Comparison of ENCODE assay signal across 25 mouse cellular contexts in the genomic region with DNA sequence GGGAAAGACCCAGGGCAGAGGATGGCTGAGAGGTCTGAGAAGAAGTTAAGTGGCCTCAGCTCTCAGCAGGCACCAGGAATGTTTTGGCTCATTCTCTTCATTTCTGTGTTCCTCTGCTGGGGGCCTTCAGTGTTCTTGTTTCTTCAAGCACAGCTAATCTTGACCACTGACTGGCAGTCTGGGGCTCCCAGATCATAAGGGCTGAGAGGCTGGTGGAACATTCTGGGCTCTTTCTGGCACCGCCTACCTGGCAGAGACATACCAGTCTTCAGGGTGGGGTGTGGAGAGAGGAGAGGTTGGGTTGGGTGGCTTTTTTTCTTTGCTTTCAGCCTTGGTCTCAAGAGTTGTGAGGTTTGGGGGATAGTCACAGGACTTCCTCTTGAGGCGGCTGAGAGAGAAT. TPM values are rescaled to one million over a fixed set of nuclear protein-coding genes. Genes with fewer than 3 reads are reported as not detected.
A peak's percentile ranks its signal among the peaks of the same experiment; 100 is the strongest.
DNase-seq lines count a peak whose midpoint lies in the region; ATAC-seq and TF ChIP-seq lines count a peak whose summit lies in the region.
"Had no signal": no experiment of that assay in that cellular context is flagged by ENCODE, and none has a peak within 500 bp of the region (broad histone marks: within the 10 kb centered on the region; RNA-seq: fewer than 3 reads in every experiment).

No protein-coding gene starts in this region.

- CTCF ChIA-PET in Patski (lab: Charles Lee): interaction anchor here (1.3 to 7.8 kb wide), 3 partner anchors 13 to 73 kb away, joined by 4 to 131 read pairs (median 22); no protein-coding TSS in a partner anchor

- no peaks in the 10 kb centered on the region for H3K27me3 ChIP-seq in kidney, adult 2 months (replicated peaks; ENCODE audit: control insufficient read depth, insufficient read depth, low read length)
- H3K27me3 ChIP-seq in kidney, embryonic 16.5 days (ENCODE audit: insufficient read depth, low read length): no peaks in the 10 kb centered on the region
- H3K27me3 ChIP-seq in Patski: no peaks in the 10 kb centered on the region
- H3K27me3 ChIP-seq: embryonic facial prominence, embryonic 13.5 days; hindbrain, embryonic 15.5 days; lung, embryonic 15.5 days had no signal

- 0 out of 2 replicates have a peak, but pooled peaks cover 4% of the 10 kb centered on the region for H3K4me1 ChIP-seq in kidney, adult 2 months (ENCODE audit: control insufficient read depth, insufficient read depth, low read length)
- no peaks in the 10 kb centered on the region for H3K4me1 ChIP-seq in kidney, embryonic 16.5 days (ENCODE audit: insufficient read depth, low read length)
- H3K4me1 ChIP-seq: embryonic facial prominence, embryonic 13.5 days; hindbrain, embryonic 15.5 days; limb, embryonic 10.5 days had no signal

- TF ChIP-seq CTCF in kidney, adult 2 months (conservative IDR thresholded peaks at IDR 0.05; ENCODE audit: insufficient read depth, insufficient read length, low read depth, low read length): no peak
- no peak for TF ChIP-seq CTCF in Patski (IDR thresholded peaks at IDR 0.05)

- WGBS in kidney, adult 2 months: 81% methylated on average over 2 of the region's 2 CpGs
- 86% methylated on average over 2 of the region's 2 CpGs for WGBS in kidney, embryonic 16.5 days

- no peak overlapping the region for H3K9ac ChIP-seq in kidney, embryonic 16.5 days (replicated peaks; ENCODE audit: low read length)
- H3K9ac ChIP-seq: embryonic facial prominence, embryonic 13.5 days; hindbrain, embryonic 15.5 days; lung, embryonic 15.5 days had no signal

- H3K27ac ChIP-seq in kidney, adult 2 months (ENCODE audit: insufficient read depth, low read depth, low read length): peak overlapping the region; percentile 4; the same call in 1 of the 2 replicates
- H3K27ac ChIP-seq in kidney, embryonic 16.5 days (ENCODE audit: low read length): no peak overlapping the region
- H3K27ac ChIP-seq: embryonic facial prominence, embryonic 13.5 days; hindbrain, embryonic 15.5 days; limb, embryonic 10.5 days; lung, embryonic 15.5 days; midbrain, embryonic 10.5 days had no signal

- H3K4me2 ChIP-seq in kidney, embryonic 16.5 days (replicated peaks; ENCODE audit: low read depth, low read length): no peak overlapping the region
- H3K4me2 ChIP-seq: embryonic facial prominence, embryonic 13.5 days; heart, embryonic 11.5 days; hindbrain, embryonic 15.5 days; lung, embryonic 15.5 days had no signal

- in situ Hi-C loops in Patski (cut with MboI; ENCODE audit: low pct_unique_long_range_greater_than_20kb): loop anchor here (5.0 kb wide), 1 partner anchor 73 kb away; no protein-coding TSS in a partner anchor

- H3K9me3 ChIP-seq in kidney, embryonic 16.5 days (ENCODE audit: low read length): no peaks in the 10 kb centered on the region
- H3K9me3 ChIP-seq: embryonic facial prominence, embryonic 13.5 days; hindbrain, embryonic 15.5 days; limb, embryonic 10.5 days; lung, embryonic 15.5 days; midbrain, embryonic 10.5 days had no signal

- DNase-seq in kidney, adult 2 months: no peak
- peak; percentile 93 for DNase-seq in Patski (ENCODE audit: low read depth, low spot score)
- peak; percentile 56 for DNase-seq in lung, postnatal 25 days (ENCODE audit: low spot score)
- no peak for DNase-seq in T-cell, adult 2 months (ENCODE audit: low spot score)
- DNase-seq in adrenal gland, adult (ENCODE audit: inconsistent age in 2 of 2, low spot score in 1 of 2): no peak
- DNase-seq in adrenal gland, postnatal 36 days: no peak
- DNase-seq: cerebellum, adult 9-11 months; gastrocnemius, postnatal 25 days; right cerebral cortex, postnatal 25 days; thymus, postnatal 4 days had no signal

- H3K4me3 ChIP-seq in kidney, adult 2 months (ENCODE audit: insufficient read depth, low read depth, low read length): no peak overlapping the region
- H3K4me3 ChIP-seq in kidney, embryonic 16.5 days (ENCODE audit: low read length): no peak overlapping the region
- H3K4me3 ChIP-seq: embryonic facial prominence, embryonic 13.5 days; hindbrain, embryonic 15.5 days; limb, embryonic 10.5 days; lung, embryonic 15.5 days; midbrain, embryonic 10.5 days had no signal

- POLR2A ChIA-PET in Patski (lab: Charles Lee): interaction anchor here (2.1 kb wide), 1 partner anchor 73 kb away, joined by 9 read pairs; no protein-coding TSS in a partner anchor

- no peak for TF ChIP-seq POLR2A in kidney, adult 2 months (IDR thresholded peaks at IDR 0.05; ENCODE audit: low read depth, low read length)

- no peak for ATAC-seq in kidney, embryonic 16.5 days (ENCODE audit: low FRiP score, low TSS enrichment)
- peak; percentile 85 for ATAC-seq in Patski
- ATAC-seq in common myeloid progenitor, adult 5-6 weeks (replicated peaks; ENCODE audit: low read depth, poor library complexity, severe bottlenecking): 0 out of 2 replicates have a peak, but pooled peaks have one; percentile 15
- ATAC-seq: forebrain, embryonic 14.5 days had no signal

- H3K36me3 ChIP-seq in kidney, adult 2 months (ENCODE audit: control insufficient read depth, insufficient read depth, low read length): no peaks in the 10 kb centered on the region
- H3K36me3 ChIP-seq in kidney, embryonic 16.5 days (ENCODE audit: insufficient read depth, low read length): no peaks in the 10 kb centered on the region
- H3K36me3 ChIP-seq: embryonic facial prominence, embryonic 13.5 days; hindbrain, embryonic 15.5 days; limb, embryonic 10.5 days; lung, embryonic 15.5 days; midbrain, embryonic 10.5 days had no signal

RNA-seq across cellular contexts. Expression of gene Rtp3, which starts 8.7 kb away (rescaled TPM):
- 9.8 and 11.4 TPM in 2 replicates for polyA plus RNA-seq in kidney, adult 2 months (2012; rRNA removed)
- 0.44 and 1.2 TPM in 2 replicates for polyA plus RNA-seq in kidney, embryonic 16.5 days (2015; fragmentation: Nextera tagmentation; extraction: Ambion mirVana)
- 0.04 TPM for polyA plus RNA-seq in Patski (2021)
- total RNA-seq in common myeloid progenitor, adult 5-6 weeks (2017): not detected in 2 replicates
- total RNA-seq in adrenal gland, postnatal 36 days (2021): 1 to 10 TPM; 2.3 to 4.9 TPM
- total RNA-seq: midbrain, postnatal 0 days; neutrophil, adult 5-6 weeks had no signal
- polyA plus RNA-seq: forebrain, embryonic 14.5 days; hindbrain, embryonic 15.5 days; limb, embryonic 10.5 days; midbrain, embryonic 10.5 days; midbrain, postnatal 0 days had no signal

RNA-seq across cellular contexts. Expression of gene Ltf, which starts 20.0 kb away (rescaled TPM):
- 0.39 and 0.63 TPM in 2 replicates for polyA plus RNA-seq in kidney, adult 2 months (2012; rRNA removed)
- 1.8 and 3.1 TPM in 2 replicates for polyA plus RNA-seq in kidney, embryonic 16.5 days (2015; fragmentation: Nextera tagmentation; extraction: Ambion mirVana)
- polyA plus RNA-seq in Patski (2021): 0.63 TPM
- total RNA-seq in common myeloid progenitor, adult 5-6 weeks (2017): 52.3 and 80.1 TPM in 2 replicates
- 1 to 10 TPM in 1 of 2 experiments, under 1 TPM in 1; 0.66 to 1.1 TPM for total RNA-seq in adrenal gland, postnatal 36 days (2021)
- total RNA-seq: gastrocnemius, postnatal 25 days; left cerebral cortex, adult 8-10 months had no signal
- polyA plus RNA-seq: limb, embryonic 10.5 days; midbrain, embryonic 10.5 days had no signal

RNA-seq across cellular contexts. Expression of gene Lrrc2, which starts 47.7 kb away (rescaled TPM):
- polyA plus RNA-seq in kidney, adult 2 months (2012; rRNA removed): 0.05 and 0.56 TPM in 2 replicates
- 0.18 and 0.21 TPM in 2 replicates for polyA plus RNA-seq in kidney, embryonic 16.5 days (2015; fragmentation: Nextera tagmentation; extraction: Ambion mirVana)
- polyA plus RNA-seq in Patski (2021): not detected
- 0.32 and 1.7 TPM in 2 replicates for total RNA-seq in common myeloid progenitor, adult 5-6 weeks (2017)
- 10 to 100 TPM in 1 of 2 experiments, 1 to 10 TPM in 1; 7.9 to 11.1 TPM for total RNA-seq in adrenal gland, postnatal 36 days (2021)
- total RNA-seq: neutrophil, adult 5-6 weeks had no signal
- polyA plus RNA-seq: liver, adult 2 months had no signal

RNA-seq across cellular contexts. Expression of gene Tdgf1, which starts 53.1 kb away (rescaled TPM):
- not detected in 2 replicates for polyA plus RNA-seq in kidney, adult 2 months (2012; rRNA removed)
- not detected in 2 replicates for polyA plus RNA-seq in kidney, embryonic 16.5 days (2015; fragmentation: Nextera tagmentation; extraction: Ambion mirVana)
- not detected for polyA plus RNA-seq in Patski (2021)
- total RNA-seq in common myeloid progenitor, adult 5-6 weeks (2017): not detected in 2 replicates
- total RNA-seq in adrenal gland, postnatal 36 days (2021): not detected
- total RNA-seq: gastrocnemius, postnatal 25 days; heart, postnatal 25 days; layer of hippocampus, postnatal 10 days; liver, adult 2 months; midbrain, postnatal 0 days had no signal
- polyA plus RNA-seq: forebrain, embryonic 14.5 days; heart, embryonic 11.5 days; limb, embryonic 10.5 days; liver, adult 2 months; lung, embryonic 15.5 days; midbrain, postnatal 0 days had no signal

RNA-seq across cellular contexts. Expression of gene Ccrl2, which starts 58.3 kb away (rescaled TPM):
- 11.1 and 13.8 TPM in 2 replicates for polyA plus RNA-seq in kidney, adult 2 months (2012; rRNA removed)
- 0.96 and 1.2 TPM in 2 replicates for polyA plus RNA-seq in kidney, embryonic 16.5 days (2015; fragmentation: Nextera tagmentation; extraction: Ambion mirVana)
- 0.45 TPM for polyA plus RNA-seq in Patski (2021)
- total RNA-seq in common myeloid progenitor, adult 5-6 weeks (2017): 9.6 and 10.5 TPM in 2 replicates
- 1 to 10 TPM; 7.2 to 9.2 TPM for total RNA-seq in adrenal gland, postnatal 36 days (2021)

Comparison
In these comparisons a context has a peak if more than half of its experiments do, and no peak if none do; other contexts are left out.
1. DNase-seq: peak in Patski (single experiment) and lung, postnatal 25 days (single experiment); none in kidney, adult 2 months (single experiment), T-cell, adult 2 months (single experiment), adrenal gland, adult (0 of 2) and adrenal gland, postnatal 36 days (0 of 2).